Mouse (Mus musculus) stomach, embryonic 14.5 days (tissue): ENCODE results near the gene Pdcd4. TPM values are rescaled to one million over a fixed set of nuclear protein-coding genes. Genes with fewer than 3 reads are reported as not detected.
"Not testable (repeated sequence)": the region's sequence is repeated elsewhere in the genome, so short reads cannot be mapped to it uniquely, and the experiment has no call there.

Experiments used
- ATAC-seq: fragments of 200-750 bp; cut with Nextera tagmentation; 2 replicates; pipeline ENCODE4 v1.8.0; 2017; ENCODE audit warnings: low read depth, moderate TSS enrichment; ENCODE audit not compliant: insufficient number of reproducible peaks, insufficient read depth, low FRiP score
- H3K27ac ChIP-seq: fragments of 300-500 bp; sonication (generic); 2 replicates; pipeline ENCODE4 v1.5.1; 2014; ENCODE audit warnings: mild to moderate bottlenecking, low read length, moderate library complexity, mixed read lengths
- H3K27me3 ChIP-seq: fragments of 300-500 bp; sonication (generic); 2 replicates; pipeline ENCODE4 v1.6.1; 2014; ENCODE audit warnings: low read length, control low read depth, mixed read lengths; ENCODE audit not compliant: control insufficient read depth, insufficient read depth
- H3K36me3 ChIP-seq: fragments of 300-500 bp; sonication (generic); 2 replicates; pipeline ENCODE4 v1.6.1; 2014; ENCODE audit warnings: mild to moderate bottlenecking, control low read depth, low read length, moderate library complexity, mixed read lengths; ENCODE audit not compliant: control insufficient read depth, insufficient read depth
- H3K4me1 ChIP-seq: fragments of 300-500 bp; sonication (generic); 2 replicates; pipeline ENCODE4 v1.6.1; 2014; ENCODE audit warnings: low read length, control low read depth, mixed read lengths; ENCODE audit not compliant: control insufficient read depth, insufficient read depth
- H3K4me2 ChIP-seq: fragments of 300-500 bp; sonication (generic); replicated peaks from 2 replicates; pipeline ENCODE4 v1.6.1; 2014; ENCODE audit warnings: low read depth, low read length, control low read depth
- H3K4me3 ChIP-seq: fragments of 300-500 bp; sonication (generic); 2 replicates; pipeline ENCODE4 v1.5.1; 2014; ENCODE audit warnings: low read depth, low read length, control low read depth
- H3K9ac ChIP-seq: fragments of 300-500 bp; sonication (generic); replicated peaks from 2 replicates; pipeline ENCODE4 v1.6.1; 2014; ENCODE audit warnings: low read depth, mild to moderate bottlenecking, control low read depth, low read length, moderate library complexity, mixed read lengths
- H3K9me3 ChIP-seq: fragments of 300-500 bp; sonication (generic); 2 replicates; pipeline ENCODE4 v1.6.1; 2016; ENCODE audit warnings: low read depth, low read length, control low read depth; ENCODE audit not compliant: control insufficient read depth
- WGBS: fragments of 180-500 bp; shearing (Covaris S2); extraction: QIAGEN DNeasy Blood & Tissue Kit; methylation state at CpG from one replicate; pipeline ENCODE4 v1.1.7; 2014; 5-methylcytosine and 5-hydroxymethylcytosine counted together
- polyA plus RNA-seq: library from polyadenylated mRNA; unstranded; fragments of >200 nt; fragmentation: Nextera tagmentation; extraction: Ambion mirVana; gene quantifications from 2 replicates; pipeline ENCODE4 v1.2.1, GENCODE M21; 2014

The Pdcd4 gene
- polyA plus RNA-seq, 1 experiment from 2014 or later, result 123 TPM

DNA sequence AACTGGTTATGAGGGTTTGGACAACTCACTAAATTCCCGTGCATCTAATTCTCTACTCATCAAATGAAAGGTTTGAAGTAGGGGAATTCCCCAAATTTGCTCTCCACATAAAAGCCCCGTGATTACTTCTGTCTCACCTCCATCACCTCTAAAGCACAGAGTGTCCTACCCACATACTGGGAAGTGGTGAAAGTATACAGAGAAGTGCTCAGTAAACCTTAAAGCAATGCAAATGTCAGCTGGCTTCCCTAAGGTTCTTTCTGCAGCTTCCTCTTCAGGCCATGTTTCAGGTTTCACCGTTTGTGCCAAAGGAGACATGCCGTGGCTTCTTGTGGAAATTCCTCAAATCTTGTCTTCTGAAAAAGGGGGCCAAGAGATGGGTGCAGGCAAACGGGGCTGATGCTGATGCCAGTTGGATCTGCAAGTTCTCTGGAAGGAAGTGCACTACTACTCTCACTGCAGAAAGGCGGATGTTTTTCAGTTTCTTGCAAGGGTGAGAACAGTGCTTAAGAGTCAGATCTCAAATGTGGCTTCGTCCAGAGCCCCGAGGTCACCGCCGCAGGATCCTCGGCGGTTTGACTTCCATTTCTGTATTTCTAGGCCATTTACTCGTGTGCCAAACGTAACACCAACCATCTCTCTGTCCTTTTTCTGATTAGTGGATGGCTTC lies 8.0 kb downstream of the Pdcd4 start:
- H3K27ac ChIP-seq, result no peak overlapping the region
- no peaks in the 10 kb centered on the region for H3K27me3 ChIP-seq
- H3K4me1 ChIP-seq, result peaks cover 14% of the 10 kb centered on the region; the same call in 1 of the 2 replicates
- H3K4me2 ChIP-seq, result no peak overlapping the region
- no peak overlapping the region for H3K4me3 ChIP-seq
- H3K9ac ChIP-seq, result no peak overlapping the region
- no peaks in the 10 kb centered on the region for H3K9me3 ChIP-seq
- H3K36me3 ChIP-seq, result no peaks in the 10 kb centered on the region
- 83% methylated on average over 14 of the region's 14 CpGs for WGBS
- ATAC-seq, result no peak

GRCm38 (mm10) chr19:53901931-53902738 lies 10.1 kb downstream of the Pdcd4 start:
- H3K27ac ChIP-seq, result peak overlapping the region; percentile 81
- no peaks in the 10 kb centered on the region for H3K27me3 ChIP-seq
- 37% methylated on average over 15 of the region's 15 CpGs for WGBS
- peak overlapping the region; percentile 52 for H3K4me2 ChIP-seq
- no peaks in the 10 kb centered on the region for H3K9me3 ChIP-seq
- H3K4me3 ChIP-seq, result peak overlapping the region; percentile 88
- H3K36me3 ChIP-seq, result no peaks in the 10 kb centered on the region
- H3K4me1 ChIP-seq, result peaks cover 14% of the 10 kb centered on the region; the same call in 1 of the 2 replicates
- 0 out of 2 replicates have a peak, but pooled peaks have one; percentile 5 for ATAC-seq
- peak overlapping the region; percentile 84; the same call in 1 of the 2 replicates for H3K9ac ChIP-seq

- peak; percentile 97 for ATAC-seq
- no peaks in the 10 kb centered on the region for H3K9me3 ChIP-seq
- WGBS, result under 1% methylated on average over 61 of the region's 61 CpGs
- peaks cover 14% of the 10 kb centered on the region; the same call in 1 of the 2 replicates for H3K4me1 ChIP-seq
- peak overlapping the region; percentile 81 for H3K27ac ChIP-seq
- H3K4me3 ChIP-seq, result peak overlapping the region; percentile 88
- peak overlapping the region; percentile 52 for H3K4me2 ChIP-seq
- peak overlapping the region; percentile 84 for H3K9ac ChIP-seq
- no peaks in the 10 kb centered on the region for H3K27me3 ChIP-seq
- H3K36me3 ChIP-seq, result no peaks in the 10 kb centered on the region
Measured at GRCm38 (mm10) chr19:53902739-53903487, 10.9 kb downstream of the Pdcd4 start.

- Histone ChIP-seq H3K4me1 (peaks cover 14% of the 10 kb centered on the region; the same call in 1 of the 2 replicates), H3K4me3 (peak overlapping the region; percentile 88), H3K4me2 (peak overlapping the region; percentile 49), H3K9me3 (no peaks in the 10 kb centered on the region), H3K27ac (peak overlapping the region; percentile 81), H3K36me3 (no peaks in the 10 kb centered on the region), H3K9ac (peak overlapping the region; percentile 84), H3K27me3 (no peaks in the 10 kb centered on the region)
- peak; percentile 58 for ATAC-seq
- under 1% methylated on average over 64 of the region's 83 CpGs for WGBS
Measured at GRCm38 (mm10) chr19:53903507-53904321, 11.7 kb downstream of the Pdcd4 start.

GRCm38 (mm10) chr19:53904833-53905480 lies 12.9 kb downstream of the Pdcd4 start:
- no peak for ATAC-seq
- H3K9ac ChIP-seq, result peak overlapping the region; percentile 84; the same call in 1 of the 2 replicates
- H3K4me3 ChIP-seq, result peak overlapping the region; percentile 88
- no peak overlapping the region for H3K27ac ChIP-seq
- peak overlapping the region; percentile 49 for H3K4me2 ChIP-seq
- 60% methylated on average over 7 of the region's 7 CpGs for WGBS
- peaks cover 14% of the 10 kb centered on the region; the same call in 1 of the 2 replicates for H3K4me1 ChIP-seq
- peaks cover 9% of the 10 kb centered on the region for H3K36me3 ChIP-seq
- H3K9me3 ChIP-seq, result no peaks in the 10 kb centered on the region
- no peaks in the 10 kb centered on the region for H3K27me3 ChIP-seq

DNA sequence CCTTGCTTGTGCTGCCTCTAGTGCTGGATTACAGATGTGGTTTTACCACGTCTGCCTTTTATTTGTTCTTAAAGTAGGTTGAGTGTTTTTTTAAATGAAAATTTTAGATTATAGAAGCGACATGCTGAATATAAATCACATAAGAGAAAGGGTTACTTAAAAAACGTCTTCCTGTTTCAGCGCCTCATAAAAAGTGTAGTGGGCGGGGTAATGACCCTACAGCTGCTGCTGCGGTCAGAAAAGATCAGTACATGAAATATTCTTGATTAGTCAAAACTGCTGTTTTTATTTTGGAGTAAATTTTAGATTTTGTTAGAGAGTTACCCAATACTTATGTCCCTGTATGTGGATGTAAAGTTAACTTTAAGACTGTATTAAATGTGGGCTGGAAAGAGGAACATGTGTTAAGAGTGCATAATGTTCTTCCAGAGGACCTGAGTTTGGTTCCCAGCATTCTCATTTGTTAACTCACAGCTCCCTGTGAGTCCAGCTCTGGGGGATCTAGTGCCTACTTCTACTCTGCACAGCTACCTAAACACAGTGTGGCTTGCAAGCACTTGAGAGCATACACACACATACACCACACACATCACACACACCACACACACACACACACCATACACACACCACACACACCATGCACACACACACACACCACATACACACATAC lies 14.1 kb downstream of the Pdcd4 start:
- Histone ChIP-seq H3K4me3 (no peak overlapping the region), H3K9me3 (no peaks in the 10 kb centered on the region), H3K36me3 (peaks cover 19% of the 10 kb centered on the region), H3K4me1 (peaks cover 14% of the 10 kb centered on the region; the same call in 1 of the 2 replicates), H3K9ac (no peak overlapping the region), H3K27ac (no peak overlapping the region), H3K27me3 (no peaks in the 10 kb centered on the region), H3K4me2 (no peak overlapping the region)
- no peak for ATAC-seq
- WGBS, result 41% methylated on average over 6 of the region's 6 CpGs

DNA sequence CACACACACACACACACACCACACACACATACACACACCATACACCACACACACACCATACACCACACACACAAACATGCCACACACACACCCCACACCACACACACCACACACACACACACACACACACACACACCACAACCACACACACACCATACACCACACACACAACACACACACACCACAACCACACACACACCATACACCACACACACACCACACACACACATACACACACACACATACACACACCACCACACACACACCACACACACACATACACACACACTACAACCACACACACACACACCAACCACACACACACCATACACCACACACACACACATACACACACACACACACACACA lies 14.7 kb downstream of the Pdcd4 start:
- not testable (repeated sequence) for H3K27ac ChIP-seq, H3K9ac ChIP-seq, H3K9me3 ChIP-seq, H3K4me2 ChIP-seq, H3K4me3 ChIP-seq, ATAC-seq, H3K27me3 ChIP-seq
- Histone ChIP-seq H3K4me1 (peaks cover 14% of the 10 kb centered on the region; the same call in 1 of the 2 replicates), H3K36me3 (peaks cover 22% of the 10 kb centered on the region)
